In genomic region chr11:59385123-59385522, GRCm38 (mm10) we compare ENCODE assay signal across 10 mouse cellular contexts. TPM values are rescaled to one million over a fixed set of nuclear protein-coding genes. Genes with fewer than 3 reads are reported as not detected.
DNase-seq lines count a peak whose midpoint lies in the region; ATAC-seq and TF ChIP-seq lines count a peak whose summit lies in the region.
"Had no signal": no experiment of that assay in that cellular context is flagged by ENCODE, and none has a peak within 500 bp of the region (broad histone marks: within the 10 kb centered on the region; RNA-seq: fewer than 3 reads in every experiment).

No protein-coding gene starts in this region.

- H3K36me3 ChIP-seq in kidney, embryonic 15.5 days: no peaks in the 10 kb centered on the region
- no peaks in the 10 kb centered on the region for H3K36me3 ChIP-seq in ES-E14 (ENCODE audit: control insufficient read depth, insufficient read depth, low read length, poor library complexity, severe bottlenecking)
- H3K36me3 ChIP-seq in limb, embryonic 15.5 days: no peaks in the 10 kb centered on the region

- H3K27ac ChIP-seq in kidney, embryonic 15.5 days: peak overlapping the region; percentile 51
- no peak overlapping the region for H3K27ac ChIP-seq in ES-E14 (ENCODE audit: insufficient read depth, low read depth, low read length, poor library complexity, severe bottlenecking)
- no peak overlapping the region for H3K27ac ChIP-seq in limb, embryonic 15.5 days

- no peaks in the 10 kb centered on the region for H3K27me3 ChIP-seq in kidney, embryonic 15.5 days
- no peaks in the 10 kb centered on the region for H3K27me3 ChIP-seq in limb, embryonic 15.5 days

- DNase-seq in kidney, adult 11 months: no peak
- DNase-seq in ES-E14 (ENCODE audit: low read depth, low spot score): peak; percentile 46
- peak; percentile 66 for DNase-seq in embryo, embryonic 11 days
- no peak for DNase-seq in adrenal gland, adult 8-10 months
- no peak for DNase-seq in cerebellum, adult 18-20 months
- no peak for DNase-seq in ovary, postnatal 10 days (ENCODE audit: low spot score)

- H3K4me3 ChIP-seq in kidney, embryonic 15.5 days (replicated peaks): no peak overlapping the region
- no peak overlapping the region for H3K4me3 ChIP-seq in ES-E14 (ENCODE audit: insufficient read depth in 1 of 2, low read depth in 1 of 2, low read length in 2 of 2, poor library complexity in 1 of 2, severe bottlenecking in 1 of 2)
- no peak overlapping the region for H3K4me3 ChIP-seq in limb, embryonic 15.5 days

- ATAC-seq in kidney, embryonic 15.5 days (replicated peaks; ENCODE audit: low FRiP score): peak; percentile 57
- 0 out of 2 replicates have a peak, but pooled peaks have one; percentile 10 for ATAC-seq in limb, embryonic 15.5 days (ENCODE audit: insufficient number of reproducible peaks, low FRiP score, low TSS enrichment, low read depth)

- in situ Hi-C loops in ES-E14 (cut with MboI; ENCODE audit: low sequenced_read_pairs in 2 of 2, unreplicated experiment in 2 of 2): no loop called here

- H3K4me1 ChIP-seq in kidney, embryonic 15.5 days: peaks cover 32% of the 10 kb centered on the region
- peaks cover 11 to 13% of the 10 kb centered on the region in 2 experiments for H3K4me1 ChIP-seq in ES-E14 (ENCODE audit: control insufficient read depth in 2 of 2, insufficient read depth in 2 of 2, low read length in 2 of 2, poor library complexity in 1 of 2)
- H3K4me1 ChIP-seq in limb, embryonic 15.5 days: peaks cover 28% of the 10 kb centered on the region

- H3K9me3 ChIP-seq in kidney, embryonic 15.5 days (replicated peaks): no peaks in the 10 kb centered on the region
- no peaks in the 10 kb centered on the region for H3K9me3 ChIP-seq in ES-E14 (ENCODE audit: control insufficient read depth, insufficient read depth, low read depth, low read length)
- H3K9me3 ChIP-seq in limb, embryonic 15.5 days: no peaks in the 10 kb centered on the region

- H3K4me2 ChIP-seq in kidney, embryonic 15.5 days: 0 out of 2 replicates have a peak overlapping the region, but pooled peaks have one; percentile 19
- H3K4me2 ChIP-seq in limb, embryonic 15.5 days: no peak overlapping the region

- H3K9ac ChIP-seq in kidney, embryonic 15.5 days: no peak overlapping the region
- no peak overlapping the region for H3K9ac ChIP-seq in ES-E14 (ENCODE audit: insufficient read depth, low read depth, low read length, poor library complexity, severe bottlenecking)
- no peak overlapping the region for H3K9ac ChIP-seq in limb, embryonic 15.5 days

- 8% methylated on average over 8 of the region's 8 CpGs for WGBS in kidney, embryonic 15.5 days
- WGBS in limb, embryonic 15.5 days: 8% methylated on average over 8 of the region's 8 CpGs

TF ChIP-seq in ES-E14, 5 proteins besides CTCF, POLR2A, EP300 and RAD21:
- TF ChIP-seq HCFC1 (IDR thresholded peaks at IDR 0.05; ENCODE audit: borderline replicate concordance, insufficient read depth, low read length) (no peak), CHD2 (IDR thresholded peaks at IDR 0.05; ENCODE audit: low read depth, low read length) (no peak), MAFK (IDR thresholded peaks at IDR 0.05; ENCODE audit: insufficient read depth, low read depth, low read length) (no peak), ZNF384 (IDR thresholded peaks at IDR 0.05; ENCODE audit: low read depth, low read length) (no peak), ZC3H11A (IDR thresholded peaks at IDR 0.05; ENCODE audit: borderline replicate concordance, low read depth, low read length) (no peak)

RNA-seq across cellular contexts. Expression of gene Prss38, which starts 9.7 kb away (rescaled TPM):
- polyA plus RNA-seq in kidney, embryonic 15.5 days (2015; fragmentation: Nextera tagmentation; extraction: Ambion mirVana): not detected in 2 replicates
- total RNA-seq in ES-E14 (2012; rRNA removed): 0.53 and 1.5 TPM in 2 replicates
- polyA plus RNA-seq in limb, embryonic 15.5 days (2015; fragmentation: Nextera tagmentation; extraction: Ambion mirVana): 0.12 TPM in 1 of 2 replicates, not detected in the other
- total RNA-seq in adrenal gland, adult 8-10 months (2022): not detected
- total RNA-seq: layer of hippocampus, adult 8-10 months; megakaryocyte progenitor cell, adult 5-6 weeks had no signal

Comparison
In these comparisons a context has a peak if more than half of its experiments do, and no peak if none do; other contexts are left out.
1. DNase-seq: peak in ES-E14 (single experiment) and embryo, embryonic 11 days (single experiment); none in kidney, adult 11 months (single experiment), adrenal gland, adult 8-10 months (single experiment), cerebellum, adult 18-20 months (0 of 2) and ovary, postnatal 10 days (single experiment).